Mouse (Mus musculus) liver, postnatal 0 days (tissue): ENCODE measurements around the gene Syt14.

Source experiments
- CTCF ChIP-seq: sonication (generic); IDR thresholded peaks from 2 replicates; pipeline ENCODE4 v1.5.1; 2016; ENCODE audit warnings: antibody characterized with exemption, low read depth
- EP300 ChIP-seq: IDR thresholded peaks from 2 replicates; pipeline ENCODE4 v1.6.1; 2016; ENCODE audit warnings: antibody characterized with exemption, low read depth, mild to moderate bottlenecking

GRCm38 (mm10) chr1:192901516-192901915 is 134.1 kb downstream of the Syt14 start:
- TF ChIP-seq CTCF (no peak), EP300 (no peak)
